Mouse (Mus musculus) urinary bladder, postnatal 14 days (tissue): ENCODE measurements at regions not wholly inside any gene's neighbourhood (a gene's known extent, or its start where the extent isn't known, plus 50 kb on each side); places are given as distances from the start of the nearest gene placed in this dataset.

ENCODE experiments used
- DNase-seq: peaks from one replicate; pipeline ENCODE4 v3.0.0; 2021; ENCODE audit warnings: low spot score

GRCm38 (mm10) chr8:92302694-92303093, 54.7 kb upstream of the Irx5 start:
- no peak for DNase-seq

- no peak for DNase-seq
Observed at GRCm38 (mm10) chr8:92301029-92301428, 56.4 kb upstream of the Irx5 start.

- no peak for DNase-seq
Observed at GRCm38 (mm10) chr8:92286841-92287811, 70.3 kb upstream of the Irx5 start.

- DNase-seq = no peak
Observed at GRCm38 (mm10) chr8:92275755-92276154, 81.7 kb upstream of the Irx5 start.

GRCm38 (mm10) chr8:92272726-92273125, 84.7 kb upstream of the Irx5 start:
- DNase-seq = no peak

DNA sequence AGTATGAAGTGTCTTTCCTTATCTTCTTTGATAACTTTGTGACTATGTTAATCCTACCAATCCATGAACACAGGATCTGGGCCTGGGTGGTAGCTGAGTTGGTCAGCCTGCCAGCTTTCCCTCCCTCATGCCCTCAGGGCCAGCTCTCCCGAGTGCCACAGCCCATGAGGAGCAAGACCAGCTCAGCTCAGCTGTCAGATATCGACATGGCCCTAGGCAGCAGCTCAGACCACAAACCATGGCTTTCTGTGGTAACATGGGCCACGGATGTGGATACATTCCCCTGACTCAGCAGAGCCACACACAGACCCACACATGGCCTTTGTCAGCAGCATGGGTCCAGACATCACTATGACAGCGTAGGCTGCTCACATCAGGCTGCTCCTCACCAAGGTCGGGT, 85.4 kb upstream of the Irx5 start:
- no peak for DNase-seq

GRCm38 (mm10) chr8:92270636-92271035, 86.8 kb upstream of the Irx5 start:
- no peak for DNase-seq

GRCm38 (mm10) chr8:92267415-92267814, 90.0 kb upstream of the Irx5 start:
- no peak for DNase-seq

DNA sequence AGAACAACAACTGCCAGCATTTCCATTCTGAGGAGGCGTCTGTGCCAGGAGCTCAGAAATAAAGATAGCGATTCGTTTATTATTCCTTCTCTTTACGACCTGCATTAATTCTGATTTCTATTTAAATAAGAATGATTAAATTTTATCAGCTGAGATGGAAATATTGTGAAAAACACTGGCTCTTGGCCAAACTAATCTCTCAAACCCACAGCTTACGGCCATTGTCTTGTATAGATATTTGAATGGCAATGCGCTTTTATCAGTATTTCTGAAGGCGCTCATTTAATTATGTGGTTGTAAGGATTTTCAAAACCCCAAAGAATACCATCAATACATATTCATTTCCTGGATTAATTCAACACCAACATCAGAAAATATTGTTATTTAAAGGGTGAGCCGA, 97.4 kb upstream of the Irx5 start:
- no peak for DNase-seq

- DNase-seq = no peak
Observed at GRCm38 (mm10) chr8:92258258-92258657, 99.2 kb upstream of the Irx5 start.

DNA sequence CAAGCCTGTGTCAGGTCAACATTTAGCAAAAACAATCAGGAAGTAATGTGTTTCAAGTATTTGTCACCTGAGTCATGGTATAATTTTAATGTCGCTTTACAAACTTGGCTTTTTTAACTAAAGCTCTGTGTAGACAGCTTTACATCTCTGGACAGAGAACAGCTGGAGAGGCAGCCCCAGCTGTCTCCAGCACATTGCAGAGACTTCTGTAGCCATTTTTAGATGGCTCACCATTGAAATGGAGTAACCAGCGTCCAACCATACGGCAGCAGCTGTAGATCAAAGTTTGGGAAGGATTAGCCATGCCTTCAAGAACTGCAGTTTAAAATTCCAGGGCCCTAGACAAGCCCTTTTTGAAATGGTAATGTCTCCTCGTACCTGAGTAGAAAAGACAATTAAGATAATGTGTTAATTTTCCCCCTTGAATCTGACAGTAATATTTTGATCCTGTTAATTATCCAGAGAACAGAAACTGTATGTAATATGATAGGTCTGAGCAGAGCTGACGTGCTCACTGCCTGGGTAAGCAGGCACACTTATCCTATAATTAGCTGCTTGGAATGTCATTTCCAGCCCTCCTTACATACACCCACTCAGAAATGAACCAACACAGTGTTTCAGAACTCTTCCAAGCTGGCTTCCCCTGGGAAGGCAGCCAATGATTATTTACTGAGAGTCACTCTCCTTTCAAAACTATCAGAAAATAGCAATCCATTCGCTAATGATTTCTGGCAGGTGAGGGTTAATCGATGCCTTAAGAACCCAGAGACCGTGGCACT, 104.6 kb upstream of the Irx5 start:
- DNase-seq = no peak

- DNase-seq = no peak
Observed at GRCm38 (mm10) chr8:92246301-92246700, 111.1 kb upstream of the Irx5 start.

DNA sequence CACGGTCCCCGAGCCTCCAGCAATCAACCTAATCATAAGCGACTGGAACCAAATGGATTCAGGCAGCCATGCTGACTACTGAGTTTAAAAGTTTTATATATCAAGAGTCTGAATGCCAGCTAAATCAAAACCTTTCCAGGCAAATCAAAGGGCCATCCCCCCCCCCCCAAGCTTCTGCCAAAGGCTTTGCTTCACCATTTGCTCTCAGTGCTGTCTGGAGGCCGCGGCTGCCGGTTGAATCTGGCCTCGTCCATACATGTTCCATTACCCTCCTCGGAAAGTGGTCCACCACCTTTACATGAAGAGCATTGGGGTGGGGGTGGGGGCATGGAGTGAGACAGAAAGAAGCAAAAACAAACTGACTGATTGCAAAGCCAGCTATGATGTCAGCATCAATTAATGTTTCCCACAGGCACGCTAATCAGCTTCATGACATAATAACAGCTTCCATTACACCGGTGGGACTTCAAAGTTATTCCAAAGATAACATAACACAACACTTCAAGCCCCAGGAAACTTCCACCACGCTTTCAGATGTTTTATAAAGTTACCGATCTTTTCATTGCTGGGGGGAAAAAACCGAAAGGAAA, 116.6 kb upstream of the Irx5 start:
- DNase-seq = no peak

DNA sequence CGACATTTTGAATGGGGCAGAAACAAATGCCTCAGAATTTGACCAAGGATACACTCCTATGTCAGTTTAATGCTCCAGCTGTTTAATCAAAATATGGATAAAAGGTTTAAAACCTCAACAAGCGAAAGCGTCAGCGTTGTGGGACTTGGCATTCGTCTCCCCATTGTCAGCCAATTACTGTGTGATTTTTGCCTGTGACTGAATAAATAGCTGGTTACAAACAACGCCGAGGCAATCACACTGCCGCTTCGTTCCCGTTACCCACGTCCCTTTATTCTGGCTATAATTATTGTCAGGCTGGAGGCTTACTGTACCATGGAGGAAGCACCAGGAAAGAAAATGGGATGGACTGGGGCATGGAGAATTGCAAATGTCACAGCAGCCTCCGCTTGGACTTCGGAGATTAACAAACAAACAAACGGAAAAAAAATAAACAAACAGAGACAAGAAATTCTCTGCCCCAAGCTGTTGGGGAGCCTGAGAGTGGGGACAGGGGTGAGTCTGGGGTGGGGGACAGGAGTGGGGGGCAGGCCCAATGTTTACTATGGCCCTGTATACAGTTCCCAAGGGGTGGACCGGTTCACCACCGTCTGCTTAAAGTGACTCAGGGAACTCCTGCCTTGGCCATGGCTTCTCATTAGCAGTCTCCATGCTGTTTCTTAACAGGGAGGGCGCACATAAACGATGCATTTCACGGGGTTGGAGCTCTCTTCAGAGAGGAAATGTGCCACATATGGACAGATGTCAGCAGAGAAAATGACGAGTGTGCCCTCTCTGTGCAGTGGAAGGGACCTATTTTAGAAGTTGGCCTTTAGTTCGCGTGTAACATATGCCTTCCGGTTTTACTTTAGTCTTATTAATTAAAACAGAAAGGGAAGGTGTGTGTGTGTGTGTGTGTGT, 125.8 kb upstream of the Irx5 start:
- DNase-seq = no peak

GRCm38 (mm10) chr8:92229526-92229925, 127.9 kb upstream of the Irx5 start:
- DNase-seq = no peak

- DNase-seq = no peak
Observed at GRCm38 (mm10) chr8:92224929-92225328, 132.5 kb upstream of the Irx5 start.

DNA sequence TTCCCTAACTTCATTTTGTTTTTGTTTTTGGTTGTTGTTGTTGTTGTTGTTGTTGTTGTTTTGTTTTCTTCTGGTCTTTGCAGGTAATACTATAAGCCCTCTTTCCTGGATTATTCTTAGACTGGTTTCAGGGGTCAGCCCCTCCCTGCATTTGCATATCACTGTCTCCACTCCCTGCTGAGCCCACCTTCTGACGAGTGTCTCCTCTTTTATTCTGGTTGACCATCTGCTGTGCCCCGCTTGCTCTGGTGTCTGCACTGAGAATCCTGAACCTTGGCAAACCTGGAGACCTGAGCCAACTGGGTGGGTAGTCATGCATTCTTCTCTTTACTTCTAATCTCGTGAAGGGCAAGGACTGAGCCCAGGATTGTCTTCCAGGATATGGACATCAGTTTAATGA, 134.4 kb upstream of the Irx5 start:
- no peak for DNase-seq

DNA sequence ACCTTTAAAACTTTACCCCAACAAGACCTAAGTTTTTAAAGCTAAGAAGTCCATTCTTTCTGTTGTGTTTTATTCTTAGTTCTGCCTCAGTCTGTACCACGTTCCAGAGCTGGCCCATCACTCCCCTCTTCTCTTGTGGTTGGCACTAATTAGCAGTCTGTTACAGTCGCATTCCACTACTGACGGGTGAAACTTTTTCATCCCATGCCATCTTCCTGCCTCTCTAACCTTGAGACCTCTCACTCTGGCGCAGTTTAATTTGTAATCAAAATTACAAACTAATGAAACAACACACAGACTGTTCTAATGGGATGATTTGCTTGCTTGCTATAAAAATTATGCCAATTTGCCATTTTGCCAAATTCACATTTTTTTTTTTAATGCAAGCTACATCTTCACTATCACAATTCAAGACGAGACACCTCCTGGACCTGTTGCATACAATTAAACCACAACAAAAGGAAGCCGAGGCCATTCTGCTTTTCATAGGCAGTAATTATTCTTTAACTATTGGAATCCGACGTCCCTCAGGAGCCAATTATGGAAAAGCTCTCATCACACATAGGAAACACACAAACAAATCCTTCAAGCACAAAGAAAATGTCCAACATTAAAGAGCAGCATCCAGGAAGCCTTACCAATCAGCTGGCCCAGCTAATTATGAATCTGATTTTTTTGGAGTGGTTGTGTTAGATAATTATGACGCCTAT, 138.1 kb upstream of the Irx5 start:
- no peak for DNase-seq

DNA sequence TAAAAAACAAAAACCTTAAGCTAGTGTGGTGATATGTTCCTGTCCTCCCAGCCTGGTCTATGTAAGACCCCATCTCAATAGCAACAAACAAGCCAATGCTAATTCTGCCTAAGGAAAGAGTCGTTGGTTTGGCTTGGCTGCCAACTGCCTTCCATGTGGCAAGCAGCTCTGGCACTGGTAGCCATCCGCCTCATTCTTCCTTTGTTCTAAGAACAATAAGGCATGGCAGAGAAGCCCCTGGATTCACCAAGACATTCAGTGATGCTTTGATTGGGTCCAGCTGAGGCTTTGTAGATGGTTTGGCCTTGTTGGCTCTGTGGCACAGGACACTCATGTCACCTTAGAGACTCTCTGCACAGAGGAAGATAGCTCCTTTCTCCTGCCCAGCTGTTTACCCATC, 139.9 kb upstream of the Irx5 start:
- DNase-seq = no peak

DNA sequence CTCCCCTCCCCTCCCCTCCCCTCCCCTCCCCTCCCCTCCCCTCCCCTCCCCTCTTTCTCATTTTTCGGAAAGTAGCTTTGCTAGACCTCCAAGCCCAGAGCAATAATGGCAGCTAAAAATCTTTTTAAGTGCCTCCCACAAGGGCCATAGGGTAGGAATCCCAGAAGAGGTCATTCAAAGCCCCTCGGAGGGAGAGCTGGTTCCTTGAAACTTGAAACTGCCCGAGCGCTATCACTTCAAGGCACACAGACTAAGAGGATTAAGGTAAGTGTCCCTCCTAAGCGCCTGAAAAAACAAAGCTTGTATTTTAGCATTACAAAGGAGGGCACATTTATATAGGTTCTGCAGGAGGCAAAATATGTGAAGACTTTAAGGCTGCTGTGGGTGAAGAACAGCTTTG, 141.2 kb upstream of the Irx5 start:
- DNase-seq = no peak
